Mouse (Mus musculus) embryonic fibroblast, embryonic 13.5 days (primary cell): ENCODE results near the gene Itgb3bp.

Experiments
- CTCF ChIP-seq: IDR thresholded peaks from 2 replicates; pipeline ENCODE4 v1.5.1; 2011; ENCODE audit warnings: mild to moderate bottlenecking, control low read depth, low read length, moderate library complexity, borderline replicate concordance; ENCODE audit not compliant: insufficient read depth
- POLR2A ChIP-seq: IDR thresholded peaks from 2 replicates; pipeline ENCODE4 v1.6.1; 2011; ENCODE audit warnings: low read depth, mild to moderate bottlenecking, control low read depth, low read length, moderate library complexity

DNA sequence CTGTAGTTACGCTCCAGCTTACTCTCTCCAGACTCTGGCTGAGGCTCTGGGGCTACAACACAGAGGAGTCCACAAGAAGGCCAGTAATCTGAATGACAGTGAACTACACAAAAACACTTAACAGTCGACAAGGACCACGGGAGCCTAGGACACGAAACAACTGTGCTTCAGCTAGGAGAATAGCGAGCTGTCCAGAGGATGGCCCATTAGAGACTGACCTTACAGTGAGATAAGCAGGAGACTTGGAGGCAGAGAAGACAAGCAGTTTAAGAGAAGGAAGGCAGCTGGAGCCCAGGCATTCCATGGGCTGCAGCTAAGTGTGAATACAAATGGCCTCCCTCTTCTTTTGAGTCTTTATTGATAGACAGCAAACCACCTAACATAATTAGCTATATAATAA lies 159.1 kb downstream of the Itgb3bp start:
- TF ChIP-seq CTCF (no peak), POLR2A (no peak)
